Mouse (Mus musculus) kidney, postnatal 0 days (tissue): ENCODE data around the gene Smdt1. TPM values are rescaled to one million over a fixed set of nuclear protein-coding genes. Genes with fewer than 3 reads are reported as not detected.

Source experiments
- ATAC-seq: fragments of 200-750 bp; cut with Nextera tagmentation; replicated peaks from 2 replicates; pipeline ENCODE4 v1.8.0; 2017; ENCODE audit warnings: low read depth, moderate number of reproducible peaks, moderate TSS enrichment, moderate library complexity; ENCODE audit not compliant: low FRiP score
- DNase-seq: peaks from one replicate; pipeline ENCODE4 v3.0.0-alpha.2; 2016; ENCODE audit warnings: low spot score
- H3K27ac ChIP-seq: fragments of 300-500 bp; sonication (generic); 2 replicates; pipeline ENCODE4 v1.5.1; 2014; ENCODE audit warnings: mild to moderate bottlenecking
- H3K27me3 ChIP-seq: fragments of 300-500 bp; sonication (generic); 2 replicates; pipeline ENCODE4 v1.6.1; 2014; ENCODE audit warnings: low read length, mixed read lengths; ENCODE audit not compliant: insufficient read depth
- H3K36me3 ChIP-seq: fragments of 300-500 bp; sonication (generic); 2 replicates; pipeline ENCODE4 v1.6.1; 2014; ENCODE audit warnings: low read length, mixed read lengths; ENCODE audit not compliant: insufficient read depth
- H3K4me1 ChIP-seq: fragments of 300-500 bp; sonication (generic); replicated peaks from 2 replicates; pipeline ENCODE4 v1.6.1; 2014; ENCODE audit warnings: antibody characterized with exemption, low read length, mixed read lengths; ENCODE audit not compliant: insufficient read depth
- H3K4me2 ChIP-seq: fragments of 300-500 bp; sonication (generic); 2 replicates; pipeline ENCODE4 v1.6.1; 2014; ENCODE audit warnings: mild to moderate bottlenecking, low read length, moderate library complexity, mixed read lengths
- H3K4me3 ChIP-seq: fragments of 300-500 bp; sonication (generic); replicated peaks from 2 replicates; pipeline ENCODE4 v1.5.1; 2014; ENCODE audit warnings: low read depth, low read length
- H3K9ac ChIP-seq: fragments of 300-500 bp; sonication (generic); 2 replicates; pipeline ENCODE4 v1.6.1; 2014; ENCODE audit warnings: low read depth, low read length
- H3K9me3 ChIP-seq: fragments of 300-500 bp; sonication (generic); replicated peaks from 2 replicates; pipeline ENCODE4 v1.6.1; 2016; ENCODE audit warnings: low read length, inconsistent platforms, mixed read lengths
- CTCF ChIP-seq: IDR thresholded peaks from 2 replicates; pipeline ENCODE4 v1.5.1; 2016; ENCODE audit warnings: antibody characterized with exemption, low read depth, mild to moderate bottlenecking, moderate library complexity
- WGBS: fragments of 180-500 bp; shearing (Covaris S2); extraction: QIAGEN DNeasy Blood & Tissue Kit; methylation state at CpG from one replicate; pipeline ENCODE4 v1.1.7; 2014; 5-methylcytosine and 5-hydroxymethylcytosine counted together
- polyA plus RNA-seq: library from polyadenylated mRNA; unstranded; fragments of >200 nt; fragmentation: Nextera tagmentation; extraction: Ambion mirVana; gene quantifications from 2 replicates; pipeline ENCODE4 v1.2.1, GENCODE M21; 2015

The Smdt1 gene
- polyA plus RNA-seq, 1 experiment from 2014 or later: 375 TPM

DNA sequence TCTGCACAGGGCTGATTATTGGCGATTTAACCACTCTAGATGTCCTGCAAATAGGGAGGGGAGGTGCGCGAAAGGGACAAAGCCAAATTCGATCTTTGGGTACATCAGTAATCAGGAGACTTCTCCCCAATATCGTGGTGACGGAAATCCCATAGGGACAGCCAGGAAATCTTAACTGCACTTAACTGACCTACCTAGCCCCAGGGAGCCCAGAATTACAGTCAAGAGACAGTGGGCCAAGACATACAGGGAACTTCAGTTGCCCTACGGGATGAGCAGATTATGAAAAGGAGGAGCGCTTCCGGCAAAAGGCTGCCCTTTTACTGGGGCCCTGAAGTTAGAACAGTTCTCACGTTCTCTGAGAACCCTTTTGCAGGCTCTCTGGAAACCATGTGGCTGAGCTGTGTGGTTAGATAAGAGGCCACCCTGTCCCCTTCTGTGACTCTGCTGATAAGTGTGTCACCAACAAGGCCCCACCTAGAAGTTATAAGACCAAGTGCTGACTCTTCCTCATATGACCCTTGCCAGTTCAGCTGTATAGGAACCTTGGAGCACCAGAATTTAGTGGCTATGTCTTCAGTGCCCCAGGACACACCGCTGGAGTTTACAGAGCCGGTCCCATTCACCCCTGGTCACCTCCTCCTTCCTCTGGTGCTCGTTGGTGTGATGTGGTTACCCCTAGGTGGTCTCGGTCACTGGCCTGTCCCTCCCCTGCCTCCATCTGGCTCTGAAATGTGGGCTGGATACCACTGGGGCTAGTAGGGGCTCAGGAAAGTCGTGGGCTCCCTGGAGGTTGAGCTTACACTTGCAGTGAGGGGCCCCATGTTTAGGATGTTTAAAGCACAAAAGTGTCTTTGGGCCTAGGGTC, 3.1 kb downstream of the Smdt1 start:
- no peak for TF ChIP-seq CTCF
- ATAC-seq: no peak

DNA sequence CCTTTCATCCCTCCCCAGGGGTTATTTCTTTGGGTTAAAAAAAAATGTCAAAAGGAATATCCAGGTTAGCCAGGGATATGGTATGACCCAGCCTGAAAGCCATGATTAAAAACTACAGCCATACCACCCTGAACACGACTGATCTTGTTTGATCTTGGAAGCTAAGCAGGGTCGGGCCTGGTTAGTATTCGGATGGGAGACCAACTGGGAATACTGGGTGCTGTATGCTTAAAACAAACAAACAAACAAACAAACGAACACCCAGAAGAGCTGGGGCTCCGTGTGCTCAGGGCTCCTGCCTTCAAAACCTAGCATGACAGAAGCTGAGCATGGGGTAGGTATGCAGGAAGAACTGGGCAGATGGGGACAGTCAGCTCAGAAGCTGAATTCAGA, 3.8 kb downstream of the Smdt1 start:
- no peak overlapping the region for H3K27ac ChIP-seq
- no peaks in the 10 kb centered on the region for H3K9me3 ChIP-seq
- WGBS: 77% methylated on average over 5 of the region's 5 CpGs
- H3K36me3 ChIP-seq: no peaks in the 10 kb centered on the region
- DNase-seq (no peak), ATAC-seq (no peak)
- H3K4me2 ChIP-seq: no peak overlapping the region
- no peaks in the 10 kb centered on the region for H3K27me3 ChIP-seq
- TF ChIP-seq CTCF: no peak
- no peak overlapping the region for H3K9ac ChIP-seq
- H3K4me1 ChIP-seq: peaks cover 34% of the 10 kb centered on the region
- H3K4me3 ChIP-seq: no peak overlapping the region

More for the DNA sequence above, 3.1 kb downstream of the Smdt1 start:
- Histone ChIP-seq H3K27ac (peak overlapping the region; percentile 80), H3K4me1 (peaks cover 31% of the 10 kb centered on the region), H3K4me2 (peak overlapping the region; percentile 74), H3K27me3 (no peaks in the 10 kb centered on the region), H3K36me3 (no peaks in the 10 kb centered on the region), H3K4me3 (peak overlapping the region; percentile 44), H3K9me3 (no peaks in the 10 kb centered on the region), H3K9ac (peak overlapping the region; percentile 75)
- WGBS: 51% methylated on average over 15 of the region's 15 CpGs
- no peak for DNase-seq

DNA sequence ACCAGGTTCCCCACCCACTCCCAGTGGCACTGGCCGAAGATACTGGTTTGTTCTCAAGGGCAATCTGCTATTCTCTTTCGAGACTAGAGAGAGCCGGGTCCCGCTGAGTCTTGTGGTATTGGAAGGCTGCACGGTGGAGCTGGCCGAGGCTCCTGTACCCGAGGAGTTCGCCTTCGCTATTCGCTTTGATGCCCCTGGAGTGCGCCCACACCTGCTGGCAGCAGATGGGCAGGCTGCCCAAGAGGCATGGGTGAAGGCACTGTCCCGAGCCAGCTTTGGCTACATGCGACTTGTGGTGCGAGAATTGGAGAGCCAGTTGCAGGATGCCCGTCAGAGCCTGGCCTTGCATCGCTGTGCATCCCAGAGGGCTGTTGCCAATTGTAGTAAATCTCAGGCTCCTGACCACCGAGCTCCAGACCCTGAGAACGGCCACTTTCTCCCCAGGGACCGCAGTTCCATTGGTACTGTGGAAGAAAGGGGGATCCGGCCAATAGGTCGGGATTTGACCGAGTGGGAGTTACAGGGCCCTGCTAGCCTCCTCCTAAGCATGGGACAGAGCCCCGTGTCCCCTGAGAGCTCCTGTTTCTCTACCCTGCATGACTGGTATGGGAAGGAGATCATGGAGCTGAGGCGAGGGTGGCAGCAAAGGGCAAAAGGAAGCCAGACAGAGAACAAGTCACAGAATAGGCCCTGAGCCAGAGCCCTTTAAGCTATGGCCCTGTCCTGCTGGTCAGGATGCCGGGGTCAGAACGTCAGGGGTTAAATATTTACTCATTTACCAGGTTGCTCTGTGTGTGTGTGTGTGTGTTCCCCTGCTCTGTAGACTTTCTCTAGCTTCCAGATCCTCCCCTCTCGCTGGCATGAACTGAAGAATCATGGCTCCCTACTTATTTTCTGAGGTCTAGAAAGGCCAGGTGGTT, 4.9 kb downstream of the Smdt1 start:
- ATAC-seq (no peak), DNase-seq (no peak)
- Histone ChIP-seq H3K27me3 (no peaks in the 10 kb centered on the region), H3K4me2 (no peak overlapping the region), H3K9ac (no peak overlapping the region), H3K9me3 (no peaks in the 10 kb centered on the region), H3K4me3 (no peak overlapping the region), H3K27ac (peak overlapping the region; percentile 54; the same call in 1 of the 2 replicates), H3K4me1 (peaks cover 37% of the 10 kb centered on the region), H3K36me3 (peaks cover 10% of the 10 kb centered on the region)
- no peak for TF ChIP-seq CTCF
- 80% methylated on average over 27 of the region's 27 CpGs for WGBS

DNA sequence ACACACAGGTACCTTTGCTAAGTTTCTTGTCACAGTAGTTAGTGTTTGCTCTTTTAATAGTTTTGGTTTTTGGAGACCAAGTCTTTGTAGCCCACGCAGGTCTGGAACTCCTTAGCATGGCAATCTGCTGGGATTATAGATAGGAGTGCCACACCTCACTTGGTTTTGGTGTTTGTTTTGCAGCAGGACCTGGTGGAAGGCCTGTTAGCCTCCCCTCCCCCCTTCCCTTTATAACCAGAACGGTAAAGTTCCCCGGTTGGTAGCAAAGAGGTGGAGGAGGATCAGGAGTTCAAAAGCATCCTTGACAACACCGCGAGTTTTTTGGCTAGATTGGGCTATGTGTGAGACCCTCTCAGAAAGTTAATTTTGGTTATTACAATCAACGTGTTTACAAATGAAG, 6.2 kb downstream of the Smdt1 start:
- Histone ChIP-seq H3K9ac (no peak overlapping the region), H3K4me1 (peaks cover 37% of the 10 kb centered on the region), H3K4me2 (no peak overlapping the region), H3K9me3 (no peaks in the 10 kb centered on the region), H3K4me3 (no peak overlapping the region), H3K27me3 (no peaks in the 10 kb centered on the region), H3K27ac (no peak overlapping the region), H3K36me3 (peaks cover 22% of the 10 kb centered on the region)
- no peak for TF ChIP-seq CTCF
- 86% methylated on average over 6 of the region's 6 CpGs for WGBS
- ATAC-seq: no peak
- DNase-seq: no peak

DNA sequence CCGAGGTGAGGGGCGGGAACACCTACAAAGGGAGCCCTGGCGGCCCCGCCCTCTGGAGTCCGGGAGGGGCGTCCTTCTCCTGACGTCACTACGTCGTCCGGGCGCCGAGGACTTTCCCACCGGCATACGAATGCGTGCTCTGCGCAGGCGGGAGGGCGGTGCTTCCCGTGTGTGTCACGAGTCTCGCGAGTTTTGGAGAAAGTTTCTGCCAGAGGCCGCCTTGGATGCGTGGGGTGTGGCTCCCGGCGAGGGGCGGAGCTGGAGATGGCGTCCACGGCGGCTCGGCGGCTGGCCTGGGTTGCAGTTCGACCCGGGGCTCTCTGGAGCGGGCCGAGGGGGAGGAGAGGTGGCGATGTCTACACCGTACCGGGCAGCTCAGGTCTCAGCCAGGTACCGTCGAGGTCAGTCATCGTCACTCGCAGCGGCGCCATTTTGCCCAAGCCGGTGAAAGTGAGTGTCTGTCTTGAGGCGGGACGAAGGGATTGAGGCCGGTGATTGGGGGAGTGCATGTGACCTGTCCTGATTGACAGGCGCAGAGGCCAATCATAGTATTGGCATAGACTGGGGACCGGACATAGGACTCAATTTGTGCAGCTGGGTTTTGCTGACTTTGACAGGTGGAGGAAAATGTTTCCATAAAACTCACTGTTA, 7.2 kb downstream of the Smdt1 start:
- Histone ChIP-seq H3K27me3 (no peaks in the 10 kb centered on the region), H3K9me3 (no peaks in the 10 kb centered on the region), H3K4me1 (peaks cover 35% of the 10 kb centered on the region), H3K4me3 (peak overlapping the region; percentile 56), H3K27ac (peak overlapping the region; percentile 92), H3K36me3 (peaks cover 32% of the 10 kb centered on the region), H3K4me2 (peak overlapping the region; percentile 68), H3K9ac (peak overlapping the region; percentile 76)
- WGBS: under 1% methylated on average over 51 of the region's 51 CpGs
- peak; percentile 97 for ATAC-seq
- peak; percentile 99 for DNase-seq
- TF ChIP-seq CTCF: no peak
